Mouse (Mus musculus) adrenal gland, postnatal 10 days (tissue): ENCODE data around the gene Prkcsh. TPM values are rescaled to one million over a fixed set of nuclear protein-coding genes. Genes with fewer than 3 reads are reported as not detected.

Source experiments
- DNase-seq: peaks from one replicate; pipeline ENCODE4 v3.0.0; 2021; ENCODE audit warnings: mixed read lengths
- long read RNA-seq, 2 experiments: library from polyadenylated mRNA; stranded (forward); transcript quantifications; one replicate each; pipeline ENCODE4 v2.0.0; 2021
- total RNA-seq, 2 experiments: library from RNA; stranded (reverse); gene quantifications; 2 replicates each; pipeline ENCODE4 v1.2.3; 2021

The Prkcsh gene
- 100 to 1,000 TPM; 116 to 119 TPM for total RNA-seq
- long read RNA-seq, experiment 1, transcript Prkcsh-205 (18 exons, 2,228 nt): minor isoform, 11 of 204 reads
- long read RNA-seq, experiment 1, transcript Prkcsh-202 (18 exons, 1,983 nt): major isoform, 65 of 204 reads
- long read RNA-seq, experiment 1, transcript Prkcsh-201 (18 exons, 2,012 nt): minor isoform, 57 of 204 reads
- long read RNA-seq, experiment 1, partial matches to known transcripts: 53 of 204 reads
- long read RNA-seq, experiment 1, other reads (novel, unspliced or antisense): 18 of 204 reads
- long read RNA-seq, experiment 2, transcript Prkcsh-201 (18 exons, 2,012 nt): major isoform, 33 of 96 reads
- long read RNA-seq, experiment 2, transcript Prkcsh-202 (18 exons, 1,983 nt): minor isoform, 25 of 96 reads
- long read RNA-seq, experiment 2, partial matches to known transcripts: 29 of 96 reads
- long read RNA-seq, experiment 2, other reads (novel, unspliced or antisense): 6 of 96 reads

DNA sequence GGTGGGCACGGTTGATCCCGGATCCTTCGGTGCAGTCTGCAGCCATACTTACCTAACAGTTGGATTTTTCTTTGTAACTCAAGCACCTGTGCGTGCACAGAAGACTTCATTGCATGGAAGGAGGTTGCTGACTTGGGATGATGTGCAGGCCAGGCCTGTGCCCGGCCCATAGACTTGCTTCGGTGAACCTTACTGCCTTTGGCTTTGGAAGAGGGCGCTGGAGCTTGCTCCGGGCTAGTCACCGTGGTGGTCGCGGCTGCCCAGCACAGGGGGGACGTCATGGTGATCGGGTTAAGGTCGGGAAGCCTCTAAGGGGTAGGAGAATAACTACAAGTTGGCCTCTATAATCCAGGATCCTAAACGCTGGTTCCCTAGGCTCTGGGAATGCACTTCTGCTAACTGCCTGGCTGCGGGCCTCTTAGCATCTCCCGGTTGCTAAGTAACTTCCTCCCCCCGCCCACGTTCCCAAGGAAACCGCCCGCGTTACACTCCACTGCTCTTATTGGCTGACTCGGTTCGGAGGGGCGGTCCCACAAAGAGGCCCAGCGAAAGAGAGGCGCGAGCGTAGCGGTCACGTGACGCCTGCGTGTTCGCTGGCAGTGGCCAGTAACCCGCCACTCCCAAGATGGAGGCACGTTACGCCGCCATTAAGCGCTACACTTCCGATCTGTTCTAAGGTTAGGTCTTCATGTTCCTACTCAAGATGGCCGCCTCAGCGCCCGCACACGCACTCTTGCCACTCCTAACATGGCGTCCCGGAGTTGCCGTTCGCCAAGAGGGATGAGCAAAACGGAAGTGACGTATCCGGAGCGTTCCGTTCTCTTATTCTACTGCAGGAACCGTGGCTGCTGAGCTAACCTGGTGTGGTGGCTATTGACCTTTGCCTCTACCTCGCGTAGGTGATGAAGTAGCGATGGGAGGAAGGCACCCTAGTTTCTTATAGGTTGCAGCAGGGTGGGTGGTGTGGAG lies at the start of gene Prkcsh, which contains the start of gene Ccdc151:
Prkcsh (plus strand) TSS at position 613 of the 969 bp plus-strand sequence.
Ccdc151 (minus strand) TSS at position 441 of the 969 bp plus-strand sequence.
- DNase-seq: peak; percentile 99

GRCm38 (mm10) chr9:21953600-21953999 lies 49.0 kb upstream of the Prkcsh start:
- no peak for DNase-seq

DNA sequence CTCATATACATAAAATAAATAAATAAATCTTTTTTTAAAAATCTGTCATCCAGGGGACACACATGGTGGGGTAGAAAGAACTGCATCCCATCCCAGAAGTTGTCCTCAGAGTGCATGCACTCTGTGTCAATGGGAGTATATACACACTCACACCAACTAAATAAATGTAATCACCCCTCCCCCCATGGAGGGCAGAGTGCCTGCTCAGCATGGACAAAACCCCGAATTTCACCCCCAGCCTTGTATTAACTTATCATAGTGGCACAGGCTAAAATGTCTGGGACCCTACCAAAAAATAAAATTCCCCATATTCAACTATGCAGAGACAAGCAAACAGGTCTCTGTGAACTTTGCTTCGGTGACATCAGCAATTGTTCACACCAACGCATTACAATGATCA lies 48.0 kb upstream of the Prkcsh start:
- no peak for DNase-seq

DNA sequence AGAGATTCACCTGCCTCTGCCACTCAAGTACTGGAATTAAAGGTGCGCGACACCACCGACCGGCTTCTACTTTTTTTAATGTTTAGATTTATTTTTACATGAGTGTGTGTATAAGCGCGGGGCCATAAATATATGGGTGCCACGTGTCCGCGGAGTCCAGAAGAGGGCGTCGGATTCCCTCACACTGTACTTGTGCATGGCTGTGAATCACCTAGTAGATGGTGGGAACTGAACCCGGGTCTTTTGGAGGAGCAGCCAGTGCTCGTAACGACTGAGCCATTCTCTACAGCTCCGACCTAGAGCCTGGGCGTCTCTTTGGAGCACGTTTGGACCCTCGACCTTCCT lies 47.4 kb upstream of the Prkcsh start:
- no peak for DNase-seq

DNA sequence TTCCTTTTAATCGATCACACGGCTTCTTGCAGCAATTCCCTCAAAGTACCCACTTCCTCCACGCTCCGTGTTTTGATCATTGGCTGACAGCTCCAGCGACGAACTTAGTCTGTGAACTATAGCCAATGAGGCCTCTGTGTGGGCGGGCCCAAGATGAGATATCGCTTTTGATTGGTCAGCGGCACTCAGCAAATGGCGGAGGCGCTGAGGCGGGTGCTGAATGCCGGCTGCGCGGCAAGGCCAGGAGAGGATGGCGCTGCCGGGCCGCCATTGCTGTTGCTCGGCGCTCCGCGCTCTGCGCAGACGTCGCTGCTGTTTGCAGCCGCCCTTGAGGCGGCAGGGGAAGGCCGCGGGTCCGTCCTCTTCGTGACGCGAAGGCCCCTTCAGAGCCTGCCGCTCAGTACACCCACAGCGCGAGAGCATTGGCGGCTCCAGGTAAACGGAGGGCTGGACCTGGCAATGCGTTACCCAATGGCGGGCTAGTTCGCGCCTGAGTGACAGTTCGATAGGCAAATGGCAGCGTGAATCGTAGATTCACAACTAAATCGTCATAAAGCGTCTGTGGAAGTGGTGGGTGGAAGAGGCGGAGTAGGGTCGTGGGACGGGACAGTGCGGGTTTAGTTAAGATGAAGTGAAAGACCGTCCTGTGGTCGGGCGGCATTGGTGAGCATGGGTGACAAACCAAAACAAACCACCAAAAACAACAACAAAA lies 46.9 kb upstream of the Prkcsh start, which contains the start of gene Swsap1:
Swsap1 (plus strand) TSS at position 186 of the 712 bp plus-strand sequence.
- peak; percentile 98 for DNase-seq

GRCm38 (mm10) chr9:21958372-21958771 lies 44.2 kb upstream of the Prkcsh start:
- peak; percentile 26 for DNase-seq

DNA sequence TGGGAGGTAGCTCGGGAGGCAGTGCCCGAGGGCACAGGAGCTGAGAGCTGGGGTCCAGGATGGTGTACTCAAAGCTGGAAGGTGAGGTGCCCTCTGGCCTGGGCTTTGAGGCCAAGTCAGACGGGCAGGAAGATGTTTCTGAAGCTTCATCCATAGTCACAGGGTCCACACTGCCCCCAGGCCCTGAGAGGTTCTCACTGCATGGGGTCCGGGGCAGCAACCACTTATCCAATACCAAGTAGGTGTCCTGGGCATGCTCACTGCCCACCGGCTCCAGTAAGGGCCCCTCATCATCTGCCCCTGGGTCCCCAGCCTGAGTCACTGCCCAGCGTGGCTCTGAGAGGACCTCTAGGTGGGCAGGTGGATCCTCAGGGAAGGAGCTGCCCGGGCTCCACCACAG lies 43.4 kb upstream of the Prkcsh start:
- no peak for DNase-seq

GRCm38 (mm10) chr9:21960135-21960534 lies 42.5 kb upstream of the Prkcsh start:
- no peak for DNase-seq

DNA sequence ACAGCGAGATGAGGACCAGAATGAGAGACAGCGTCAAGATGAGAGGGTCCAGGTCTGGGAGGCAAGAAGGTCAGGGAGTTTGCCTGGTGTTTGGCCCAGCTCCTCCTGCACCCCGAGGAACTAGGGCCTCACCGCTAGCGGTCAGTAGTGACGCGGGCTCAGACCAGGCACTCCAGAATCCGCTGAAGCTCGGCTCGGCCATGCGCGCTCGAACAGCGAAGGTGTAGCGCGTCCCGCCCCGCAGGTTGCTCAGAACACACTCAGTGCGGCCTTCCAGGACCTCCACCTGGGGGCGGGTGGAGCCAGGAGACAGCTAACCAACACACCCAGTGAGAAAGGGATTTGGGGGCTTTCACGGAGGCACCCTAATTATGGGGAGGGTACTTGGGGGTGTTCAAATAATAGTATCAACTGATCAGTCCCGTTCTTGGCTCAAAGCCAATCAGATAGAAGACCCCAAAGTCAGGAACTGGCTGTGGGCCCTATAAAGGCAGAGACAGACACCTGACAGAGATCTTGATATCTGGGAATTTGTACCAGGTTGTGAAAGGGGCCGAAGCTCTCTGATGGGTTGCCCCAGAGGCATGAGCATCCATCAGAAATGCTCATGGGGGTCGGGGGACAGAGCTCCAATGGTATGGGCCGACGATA lies 41.9 kb upstream of the Prkcsh start:
- peak; percentile 52 for DNase-seq

DNA sequence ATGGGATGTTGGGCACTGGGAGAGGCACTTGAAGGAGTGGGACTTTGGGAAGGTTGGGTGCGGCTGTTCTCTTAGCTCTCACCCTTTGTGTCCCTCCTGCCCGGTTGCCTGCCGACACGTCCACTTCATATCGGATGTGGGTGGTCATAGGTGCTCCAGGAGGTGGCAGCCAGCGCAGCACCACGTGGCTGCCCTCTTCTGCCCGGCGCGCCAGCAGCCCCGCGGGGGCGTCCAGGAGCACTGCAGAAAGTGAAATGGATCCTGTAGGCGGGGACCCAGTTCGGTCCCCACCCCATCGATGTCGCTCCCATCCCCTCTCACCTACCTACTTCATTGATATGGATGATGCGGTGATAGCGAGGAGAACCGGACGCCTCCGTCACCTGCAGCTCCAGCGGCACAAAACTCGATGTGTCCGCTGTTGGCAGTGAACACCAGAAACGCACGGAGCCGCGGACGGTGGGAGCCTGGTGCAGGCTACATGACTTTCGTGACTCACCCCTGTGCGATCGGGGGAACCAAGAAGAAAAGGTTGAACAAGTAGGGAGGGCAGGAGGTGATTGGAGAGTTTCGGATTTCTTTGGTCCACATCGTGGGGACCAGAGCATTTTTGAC lies 41.1 kb upstream of the Prkcsh start:
- peak; percentile 29 for DNase-seq

DNA sequence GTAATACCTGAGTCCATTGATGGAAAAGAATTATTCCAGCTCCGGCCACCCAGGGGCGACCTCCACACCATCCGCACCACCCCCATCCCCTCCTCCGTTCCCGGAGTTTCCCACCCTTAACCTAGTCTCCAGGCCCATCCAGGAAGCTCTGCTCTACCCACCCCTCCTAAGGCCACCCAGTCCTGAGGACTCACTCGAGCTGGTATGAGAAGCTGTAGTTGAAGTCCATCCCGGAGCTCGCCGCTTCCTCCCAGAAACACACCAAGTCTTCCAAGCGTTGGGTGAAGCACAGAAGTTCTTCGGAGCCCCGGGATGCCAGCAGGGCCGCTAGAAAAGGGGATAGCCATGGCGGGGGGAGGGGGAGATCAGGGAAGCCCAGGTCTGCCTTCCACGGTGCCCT lies 40.6 kb upstream of the Prkcsh start:
- DNase-seq: no peak

DNA sequence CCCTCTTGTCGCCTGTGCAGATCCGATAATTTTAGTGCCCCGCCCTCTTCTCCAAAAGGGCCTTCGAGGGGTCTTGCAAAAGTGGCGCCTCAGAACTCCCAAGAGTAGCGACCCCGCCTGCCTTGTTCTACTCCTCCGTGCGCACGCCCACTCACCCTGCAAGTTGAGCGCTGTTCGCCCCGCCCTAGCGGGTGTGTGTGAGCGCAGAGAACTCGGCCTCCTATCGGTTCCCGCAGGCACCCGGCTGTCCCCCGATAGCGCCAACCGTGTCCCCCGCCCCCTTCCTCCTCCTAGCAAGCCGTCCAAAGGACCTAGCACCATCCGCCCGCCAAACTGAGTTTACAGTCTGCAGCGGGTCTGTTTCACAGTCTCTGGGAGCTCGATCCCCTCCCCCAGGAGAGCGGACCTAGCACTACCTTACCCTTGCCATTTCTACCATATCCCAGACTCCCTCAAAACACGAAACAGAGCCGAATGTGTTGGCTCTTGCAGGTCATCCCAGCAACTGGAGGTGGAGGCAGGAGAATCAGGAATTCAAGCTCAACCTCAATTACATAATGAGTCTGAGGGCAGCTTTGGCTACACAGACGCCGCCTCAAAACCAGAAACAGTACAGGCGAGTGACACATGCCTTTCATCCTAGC lies 40.1 kb upstream of the Prkcsh start:
- DNase-seq: peak; percentile 73

DNA sequence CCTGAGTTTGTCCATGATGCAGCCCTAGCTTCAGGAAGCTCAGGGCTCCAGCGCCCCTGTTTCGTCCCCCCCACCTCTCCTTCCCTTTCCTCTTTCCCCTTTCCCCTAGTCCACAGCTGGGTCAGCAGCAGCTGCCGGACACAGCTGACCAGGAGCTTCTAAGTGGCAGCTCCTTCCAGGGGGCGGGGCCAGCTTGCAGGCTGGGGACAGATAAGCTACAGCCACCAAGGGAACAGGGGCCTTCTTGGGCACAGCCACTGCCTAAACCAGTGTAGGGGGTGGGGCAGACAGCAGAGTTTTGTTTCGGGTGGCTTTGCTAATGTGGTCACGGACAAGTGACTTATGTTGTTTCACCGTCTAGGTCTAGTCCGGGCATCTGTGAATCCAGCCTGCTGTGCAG lies 39.2 kb upstream of the Prkcsh start, which contains the start of gene Epor:
Epor (minus strand) TSS at position 90 of the 400 bp plus-strand sequence.
- peak; percentile 72 for DNase-seq

GRCm38 (mm10) chr9:21968883-21969282 lies 33.7 kb upstream of the Prkcsh start:
- DNase-seq: no peak

GRCm38 (mm10) chr9:21969304-21969703 lies 33.3 kb upstream of the Prkcsh start:
- DNase-seq: no peak

DNA sequence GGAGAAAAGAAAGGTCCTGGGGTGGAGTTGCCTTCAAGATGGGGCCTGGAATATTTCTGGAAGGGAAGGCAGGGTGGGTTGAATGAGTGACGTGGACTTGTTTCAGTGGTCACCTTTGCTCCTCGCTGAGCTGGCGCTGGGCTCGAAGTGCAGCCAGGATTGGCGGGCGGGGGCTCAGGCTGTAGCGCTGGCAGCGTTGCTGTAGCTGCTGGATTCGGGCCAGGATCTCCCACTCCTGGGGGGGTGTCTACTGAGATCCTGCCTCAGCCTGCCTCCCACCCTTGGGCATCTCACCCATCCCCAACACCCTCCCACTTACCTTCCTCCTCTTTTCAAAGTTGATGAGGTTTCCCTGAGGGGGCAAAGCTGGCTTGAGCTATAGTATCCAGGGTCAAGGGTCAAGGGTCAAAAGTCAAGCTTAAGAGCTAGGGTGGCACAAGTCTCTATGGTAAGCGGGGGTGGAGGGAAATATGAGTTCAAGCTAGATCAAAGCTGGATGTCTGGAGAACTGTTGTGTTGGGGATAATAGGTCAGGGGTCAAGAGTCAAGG lies 25.9 kb upstream of the Prkcsh start:
- DNase-seq: no peak

GRCm38 (mm10) chr9:21977331-21977730 lies 25.3 kb upstream of the Prkcsh start:
- no peak for DNase-seq

DNA sequence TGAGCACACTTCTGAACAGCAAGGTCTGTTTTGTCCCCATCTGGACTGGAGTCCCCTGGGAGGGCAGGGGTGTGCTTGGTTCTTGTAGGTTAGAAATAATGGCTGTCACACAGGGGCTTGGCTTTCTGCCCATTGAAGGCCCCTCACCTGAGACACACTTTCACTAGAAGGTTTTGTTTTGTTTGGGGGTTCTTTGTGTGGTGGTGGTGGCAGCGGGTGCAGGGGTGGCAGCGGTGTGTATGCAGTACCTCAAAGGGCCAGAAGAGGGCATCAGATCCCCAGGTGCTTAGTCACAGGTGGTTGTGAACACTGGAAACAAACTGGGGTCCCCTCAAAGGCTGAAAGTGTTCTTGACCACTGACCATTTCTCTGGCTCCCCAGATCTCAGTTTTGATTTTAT lies 24.6 kb upstream of the Prkcsh start:
- peak; percentile 71 for DNase-seq

- no peak for DNase-seq
These were observed 24.0 kb upstream of the Prkcsh start for GRCm38 (mm10) chr9:21978398-21979128.
